Mouse (Mus musculus) heart, postnatal 14 days (tissue): Measurements from ENCODE around the gene Gm20518. TPM values are rescaled to one million over a fixed set of nuclear protein-coding genes. Genes with fewer than 3 reads are reported as not detected.

ENCODE experiments used
- DNase-seq, 2 experiments: peaks; one replicate each; pipeline ENCODE4 v3.0.0; 2021 to 2022
- intact Hi-C: fragments of 180-260 bp; cut with DNase I; formaldehyde crosslinking; loops from one replicate; pipeline ENCODE4 v1.15.1; 2025
- total RNA-seq, 2 experiments: library from RNA; stranded (reverse); gene quantifications; 2 replicates each; pipeline ENCODE4 v1.2.3; 2021

The Gm20518 gene
- total RNA-seq, 2 experiments from 2014 or later = 0.20 TPM; not detected in 1

DNA sequence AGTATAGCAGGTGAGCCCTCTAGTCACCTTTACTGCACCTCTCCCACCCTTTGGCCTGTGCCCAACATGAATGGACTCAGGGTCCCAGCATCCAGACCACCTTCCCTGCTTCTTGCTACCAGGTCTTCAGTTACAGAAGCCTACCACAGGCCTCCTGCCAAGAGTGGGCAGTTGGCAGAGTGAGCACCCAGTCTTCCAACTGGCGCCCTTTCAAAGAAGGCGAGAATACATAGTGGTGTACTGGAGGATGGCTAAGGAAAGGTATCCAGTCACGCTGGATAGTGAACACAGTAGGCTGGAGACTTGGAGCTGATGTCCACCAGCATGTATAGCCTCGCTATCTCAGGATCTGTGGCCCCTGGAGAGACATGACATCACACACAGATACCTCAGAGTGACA lies 97.4 kb downstream of the Gm20518 start:
- no peak for DNase-seq
- intact Hi-C loops = no loop called here

DNA sequence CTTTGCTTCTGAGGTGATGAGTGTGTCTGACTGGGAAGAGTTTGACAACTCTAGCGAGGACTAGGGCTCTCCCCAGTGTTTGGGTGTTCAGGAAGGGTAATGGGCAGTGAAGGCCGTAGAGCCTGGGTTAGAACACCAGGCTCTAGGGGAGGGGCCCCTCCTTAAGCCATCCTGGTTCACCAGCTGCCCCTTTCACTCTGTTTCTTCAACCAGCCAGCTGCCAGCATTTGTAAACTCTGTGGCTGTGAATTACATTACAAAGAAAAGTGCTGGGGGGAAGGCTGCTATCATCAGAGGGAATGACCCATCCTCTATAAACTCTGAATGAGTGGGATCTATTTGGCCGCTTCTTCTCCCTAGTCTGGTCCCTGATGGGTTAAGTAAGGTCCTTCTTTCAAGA lies 98.7 kb downstream of the Gm20518 start:
- DNase-seq = no peak
- intact Hi-C loops = no loop called here

DNA sequence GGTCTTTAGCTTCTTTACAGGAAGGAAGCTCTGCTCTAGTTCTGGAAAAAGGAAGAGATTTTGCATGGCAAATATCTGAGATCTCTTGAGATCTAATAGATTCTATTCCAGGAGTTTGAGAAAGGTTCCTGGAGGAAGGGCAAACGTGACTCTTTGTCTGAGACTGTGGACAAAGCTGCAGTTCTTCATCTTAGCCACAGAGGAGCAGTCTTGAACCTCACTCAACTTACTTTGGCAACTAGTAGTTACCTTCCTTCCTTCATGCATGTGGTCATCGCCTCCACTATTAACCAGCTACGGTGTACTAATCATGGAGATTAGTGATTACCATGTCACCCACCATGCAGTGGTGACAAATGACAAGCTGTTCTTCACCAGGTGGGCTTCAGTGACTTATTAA lies 106.1 kb downstream of the Gm20518 start:
- intact Hi-C loops = loop anchor here (2.0 kb wide), 1 partner anchor 27 kb away; no protein-coding TSS in a partner anchor
- no peak for DNase-seq

Other genes with a start within 250 kb of the Gm20518 start
- 1 to 10 TPM in 1 of 2 experiments, under 1 TPM in 1; 0.72 to 1.2 TPM for gene Ccdc74a, start 245.2 kb downstream of the Gm20518 start, total RNA-seq
- gene Med15, start 158.8 kb downstream of the Gm20518 start, total RNA-seq = 10 to 100 TPM; 31.6 to 32.4 TPM
- 10 to 100 TPM; 18.2 to 21.7 TPM for gene Klhl22, start 132.1 kb downstream of the Gm20518 start, total RNA-seq
- 10 to 100 TPM in 1 of 2 experiments, 1 to 10 TPM in 1; 9.8 to 10.2 TPM for gene Scarf2, start 94.4 kb downstream of the Gm20518 start, total RNA-seq
- not detected for gene B830017H08Rik, start 58.5 kb downstream of the Gm20518 start, total RNA-seq
- gene Car15, start 53.3 kb downstream of the Gm20518 start, total RNA-seq = 1 to 10 TPM; 1.5 to 2.5 TPM
- under 1 TPM in 1 of 2 experiments, not detected in 1; 0.10 TPM for gene Tssk1, start 2.6 kb upstream of the Gm20518 start, total RNA-seq
- 10 to 100 TPM; 50.9 to 52.3 TPM for gene Dgcr2, start 6.9 kb upstream of the Gm20518 start, total RNA-seq
- not detected for gene Tssk2, start 7.0 kb upstream of the Gm20518 start, total RNA-seq
- gene Ess2, start 19.7 kb upstream of the Gm20518 start, total RNA-seq = 10 to 100 TPM; 11.6 to 13.3 TPM
- gene Gsc2, start 23.4 kb upstream of the Gm20518 start, total RNA-seq = not detected
- gene Slc25a1, start 36.5 kb upstream of the Gm20518 start, total RNA-seq = 1 to 10 TPM; 5.9 to 8.3 TPM
- not detected for gene Vpreb2, start 88.8 kb upstream of the Gm20518 start, total RNA-seq
- 10 to 100 TPM; 46.4 to 48.0 TPM for gene Dgcr6, start 161.2 kb upstream of the Gm20518 start, total RNA-seq
- gene Prodh, start 198.5 kb upstream of the Gm20518 start, total RNA-seq = 10 to 100 TPM; 24.1 to 32.4 TPM
- gene Rtn4r, start 236.0 kb upstream of the Gm20518 start, total RNA-seq = 10 to 100 TPM; 17.4 to 19.9 TPM